Mouse (Mus musculus): ENCODE measurements at regions not wholly inside any gene's neighbourhood (a gene's known extent, or its start where the extent isn't known, plus 50 kb on each side); places are given as distances from the start of the nearest gene placed in this dataset.

- no peaks in the 10 kb centered on the region for H3K27me3 ChIP-seq (ENCODE audit: control insufficient read depth, insufficient read depth, low read length)
- WGBS = 95% methylated on average over 6 of the region's 6 CpGs
- no peaks in the 10 kb centered on the region for H3K36me3 ChIP-seq (ENCODE audit: control insufficient read depth, insufficient read depth, low read length)
- no peak overlapping the region for H3K9ac ChIP-seq (replicated peaks; ENCODE audit: low read depth, low read length)
- H3K4me3 ChIP-seq (ENCODE audit: low read depth, low read length) = no peak overlapping the region
- no peaks in the 10 kb centered on the region for H3K4me1 ChIP-seq (ENCODE audit: control insufficient read depth, insufficient read depth, low read length)
- no peak overlapping the region for H3K4me2 ChIP-seq (ENCODE audit: low read depth, low read length)
- no peak for ATAC-seq (ENCODE audit: low read depth)
- no peaks in the 10 kb centered on the region for H3K9me3 ChIP-seq (ENCODE audit: control insufficient read depth, low read length)
- no peak overlapping the region for H3K27ac ChIP-seq (ENCODE audit: low read depth, low read length)
Measured at GRCm38 (mm10) chr8:9060166-9060565, 369.8 kb upstream of the Arglu1 start.

GRCm38 (mm10) chr8:9055416-9055819 is 365.1 kb upstream of the Arglu1 start:
- Histone ChIP-seq H3K9me3 (ENCODE audit: control insufficient read depth, low read length) (no peaks in the 10 kb centered on the region), H3K9ac (replicated peaks; ENCODE audit: low read depth, low read length) (no peak overlapping the region), H3K4me3 (ENCODE audit: low read depth, low read length) (no peak overlapping the region), H3K4me1 (ENCODE audit: control insufficient read depth, insufficient read depth, low read length) (no peaks in the 10 kb centered on the region), H3K4me2 (ENCODE audit: low read depth, low read length) (no peak overlapping the region), H3K27me3 (ENCODE audit: control insufficient read depth, insufficient read depth, low read length) (no peaks in the 10 kb centered on the region), H3K27ac (ENCODE audit: low read depth, low read length) (no peak overlapping the region), H3K36me3 (ENCODE audit: control insufficient read depth, insufficient read depth, low read length) (no peaks in the 10 kb centered on the region)
- 89% methylated on average over 6 of the region's 6 CpGs for WGBS
- no peak for ATAC-seq (ENCODE audit: low read depth)

- Histone ChIP-seq H3K36me3 (ENCODE audit: control insufficient read depth, insufficient read depth, low read length) (no peaks in the 10 kb centered on the region), H3K9ac (replicated peaks; ENCODE audit: low read depth, low read length) (no peak overlapping the region), H3K4me3 (ENCODE audit: low read depth, low read length) (no peak overlapping the region), H3K4me2 (ENCODE audit: low read depth, low read length) (no peak overlapping the region), H3K9me3 (ENCODE audit: control insufficient read depth, low read length) (no peaks in the 10 kb centered on the region), H3K4me1 (ENCODE audit: control insufficient read depth, insufficient read depth, low read length) (no peaks in the 10 kb centered on the region), H3K27ac (ENCODE audit: low read depth, low read length) (no peak overlapping the region), H3K27me3 (ENCODE audit: control insufficient read depth, insufficient read depth, low read length) (no peaks in the 10 kb centered on the region)
- no peak for ATAC-seq (ENCODE audit: low read depth)
- 84% methylated on average over 4 of the region's 4 CpGs for WGBS
Measured at GRCm38 (mm10) chr8:9054801-9055200, 364.5 kb upstream of the Arglu1 start.

- H3K9me3 ChIP-seq (ENCODE audit: control insufficient read depth, low read length) = no peaks in the 10 kb centered on the region
- no peaks in the 10 kb centered on the region for H3K27me3 ChIP-seq (ENCODE audit: control insufficient read depth, insufficient read depth, low read length)
- 76% methylated on average over 10 of the region's 10 CpGs for whole genome bisulfite sequencing
- H3K4me3 ChIP-seq (ENCODE audit: low read depth, low read length) = no peak overlapping the region
- H3K36me3 ChIP-seq (ENCODE audit: control insufficient read depth, insufficient read depth, low read length) = no peaks in the 10 kb centered on the region
- no peak; the same call in 1 of the 2 replicates for ATAC-seq (ENCODE audit: low read depth)
- H3K27ac ChIP-seq (ENCODE audit: low read depth, low read length) = no peak overlapping the region
- H3K4me2 ChIP-seq (ENCODE audit: low read depth, low read length) = no peak overlapping the region
- no peak overlapping the region for H3K9ac ChIP-seq (replicated peaks; ENCODE audit: low read depth, low read length)
- H3K4me1 ChIP-seq (ENCODE audit: control insufficient read depth, insufficient read depth, low read length) = no peaks in the 10 kb centered on the region
Measured at GRCm38 (mm10) chr8:9051699-9052098, 361.4 kb upstream of the Arglu1 start.

- H3K27me3 ChIP-seq (ENCODE audit: control insufficient read depth, insufficient read depth, low read length) = no peaks in the 10 kb centered on the region
- no peak overlapping the region for H3K9ac ChIP-seq (replicated peaks; ENCODE audit: low read depth, low read length)
- no peaks in the 10 kb centered on the region for H3K36me3 ChIP-seq (ENCODE audit: control insufficient read depth, insufficient read depth, low read length)
- no peak overlapping the region for H3K4me3 ChIP-seq (ENCODE audit: low read depth, low read length)
- H3K9me3 ChIP-seq (ENCODE audit: control insufficient read depth, low read length) = no peaks in the 10 kb centered on the region
- no peaks in the 10 kb centered on the region for H3K4me1 ChIP-seq (ENCODE audit: control insufficient read depth, insufficient read depth, low read length)
- ATAC-seq (ENCODE audit: low read depth) = no peak
- no peak overlapping the region for H3K27ac ChIP-seq (ENCODE audit: low read depth, low read length)
- WGBS = 85% methylated on average over 11 of the region's 11 CpGs
- no peak overlapping the region for H3K4me2 ChIP-seq (ENCODE audit: low read depth, low read length)
Measured at GRCm38 (mm10) chr8:9050740-9051475, 360.6 kb upstream of the Arglu1 start.

- Histone ChIP-seq H3K9ac (replicated peaks; ENCODE audit: low read depth, low read length) (0 out of 2 replicates have a peak overlapping the region, but pooled peaks have one; percentile 16), H3K4me1 (ENCODE audit: control insufficient read depth, insufficient read depth, low read length) (no peaks in the 10 kb centered on the region), H3K4me3 (ENCODE audit: low read depth, low read length) (no peak overlapping the region), H3K27me3 (ENCODE audit: control insufficient read depth, insufficient read depth, low read length) (no peaks in the 10 kb centered on the region), H3K4me2 (ENCODE audit: low read depth, low read length) (no peak overlapping the region; the same call in 1 of the 2 replicates), H3K36me3 (ENCODE audit: control insufficient read depth, insufficient read depth, low read length) (no peaks in the 10 kb centered on the region), H3K27ac (ENCODE audit: low read depth, low read length) (peak overlapping the region; percentile 34; the same call in 1 of the 2 replicates), H3K9me3 (ENCODE audit: control insufficient read depth, low read length) (no peaks in the 10 kb centered on the region)
- WGBS = 66% methylated on average over 14 of the region's 14 CpGs
- ATAC-seq (ENCODE audit: low read depth) = peak; percentile 64
Measured at GRCm38 (mm10) chr8:9048116-9048515, 357.8 kb upstream of the Arglu1 start.

- H3K4me2 ChIP-seq (ENCODE audit: low read depth, low read length) = no peak overlapping the region
- 89% methylated on average over 10 of the region's 10 CpGs for WGBS
- H3K4me1 ChIP-seq (ENCODE audit: control insufficient read depth, insufficient read depth, low read length) = no peaks in the 10 kb centered on the region
- no peaks in the 10 kb centered on the region for H3K9me3 ChIP-seq (ENCODE audit: control insufficient read depth, low read length)
- H3K27me3 ChIP-seq (ENCODE audit: control insufficient read depth, insufficient read depth, low read length) = no peaks in the 10 kb centered on the region
- ATAC-seq (ENCODE audit: low read depth) = no peak
- H3K4me3 ChIP-seq (ENCODE audit: low read depth, low read length) = no peak overlapping the region
- no peak overlapping the region for H3K9ac ChIP-seq (replicated peaks; ENCODE audit: low read depth, low read length)
- H3K27ac ChIP-seq (ENCODE audit: low read depth, low read length) = no peak overlapping the region
- no peaks in the 10 kb centered on the region for H3K36me3 ChIP-seq (ENCODE audit: control insufficient read depth, insufficient read depth, low read length)
Measured at GRCm38 (mm10) chr8:9042835-9043792, 352.8 kb upstream of the Arglu1 start.

- H3K27me3 ChIP-seq (ENCODE audit: control insufficient read depth, insufficient read depth, low read length) = no peaks in the 10 kb centered on the region
- H3K4me2 ChIP-seq (ENCODE audit: low read depth, low read length) = no peak overlapping the region
- 68% methylated on average over 4 of the region's 4 CpGs for WGBS
- H3K27ac ChIP-seq (ENCODE audit: low read depth, low read length) = no peak overlapping the region
- H3K9me3 ChIP-seq (ENCODE audit: control insufficient read depth, low read length) = no peaks in the 10 kb centered on the region
- H3K9ac ChIP-seq (replicated peaks; ENCODE audit: low read depth, low read length) = no peak overlapping the region
- H3K36me3 ChIP-seq (ENCODE audit: control insufficient read depth, insufficient read depth, low read length) = no peaks in the 10 kb centered on the region
- no peak overlapping the region for H3K4me3 ChIP-seq (ENCODE audit: low read depth, low read length)
- no peak for ATAC-seq (ENCODE audit: low read depth)
- no peaks in the 10 kb centered on the region for H3K4me1 ChIP-seq (ENCODE audit: control insufficient read depth, insufficient read depth, low read length)
Measured at GRCm38 (mm10) chr8:9029156-9029555, 338.8 kb upstream of the Arglu1 start.

- whole genome bisulfite sequencing = 29% methylated on average over 4 of the region's 4 CpGs
- H3K4me2 ChIP-seq (ENCODE audit: low read depth, low read length) = no peak overlapping the region
- H3K9me3 ChIP-seq (ENCODE audit: control insufficient read depth, low read length) = no peaks in the 10 kb centered on the region
- ATAC-seq (ENCODE audit: low read depth) = peak; percentile 54; the same call in 1 of the 2 replicates
- H3K4me3 ChIP-seq (ENCODE audit: low read depth, low read length) = no peak overlapping the region
- no peaks in the 10 kb centered on the region for H3K4me1 ChIP-seq (ENCODE audit: control insufficient read depth, insufficient read depth, low read length)
- H3K9ac ChIP-seq (replicated peaks; ENCODE audit: low read depth, low read length) = no peak overlapping the region
- H3K27ac ChIP-seq (ENCODE audit: low read depth, low read length) = no peak overlapping the region
- H3K27me3 ChIP-seq (ENCODE audit: control insufficient read depth, insufficient read depth, low read length) = no peaks in the 10 kb centered on the region
- H3K36me3 ChIP-seq (ENCODE audit: control insufficient read depth, insufficient read depth, low read length) = no peaks in the 10 kb centered on the region
Measured at GRCm38 (mm10) chr8:9027672-9028071, 337.4 kb upstream of the Arglu1 start.

Measured in neural tube, embryonic 14.5 days (tissue).